Mouse (Mus musculus): ENCODE measurements around the gene Nploc4. TPM values are rescaled to one million over a fixed set of nuclear protein-coding genes. Genes with fewer than 3 reads are reported as not detected.

Nploc4 gene
- 45.3 and 51.9 TPM in 2 replicates for polyA plus RNA-seq (2016; fragmentation: Nextera tagmentation; extraction: Ambion mirVana)

DNA sequence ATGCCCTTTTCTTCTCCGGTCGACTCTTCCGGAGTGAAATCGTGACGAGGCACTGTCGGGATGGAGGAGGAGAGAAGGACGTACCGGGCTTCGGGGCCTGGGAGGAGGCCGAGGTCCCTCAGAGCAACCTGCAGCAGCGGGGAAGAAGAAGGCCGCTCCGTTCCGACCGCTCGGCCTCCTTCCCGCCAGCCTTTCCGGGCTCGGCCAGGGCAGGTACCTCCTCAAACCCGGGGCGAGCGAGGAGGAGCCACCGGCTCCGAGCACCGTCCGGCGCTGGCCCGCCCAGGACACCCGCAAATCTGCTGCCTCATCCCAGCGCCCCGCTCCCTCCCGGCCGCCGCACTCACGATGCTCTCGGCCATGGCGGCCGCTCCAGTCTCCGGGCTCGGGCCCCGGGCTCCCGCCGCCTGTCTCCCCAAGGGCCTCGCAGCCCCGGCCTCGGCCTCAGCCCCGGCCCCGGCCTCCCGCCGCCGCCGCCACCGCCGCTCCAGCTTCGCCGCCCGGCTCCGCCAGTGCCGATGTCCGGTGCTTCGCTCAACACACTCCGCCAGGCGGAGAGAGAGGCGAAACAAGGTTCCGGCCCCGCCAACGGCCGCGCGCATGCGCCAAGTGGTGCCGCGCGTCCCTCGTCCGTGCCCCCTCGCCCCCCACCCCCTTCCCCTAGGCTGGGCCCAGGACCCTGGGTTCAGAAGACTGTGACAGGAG is at the start of gene Nploc4:
Nploc4 (minus strand) TSS at position 557 of the 705 bp plus-strand sequence.
- peaks cover 14% of the 10 kb centered on the region for H3K4me1 ChIP-seq
- DNase-seq (ENCODE audit: low spot score), result peak; percentile 95
- H3K9me3 ChIP-seq, result no peaks in the 10 kb centered on the region
- peak within 1 kb of the TSS; percentile 91 for H3K4me3 ChIP-seq
- H3K27me3 ChIP-seq (replicated peaks; ENCODE audit: low read depth, poor library complexity, severe bottlenecking), result no peaks in the 10 kb centered on the region
- H3K27ac ChIP-seq (replicated peaks), result peak within 1 kb of the TSS; percentile 95
- WGBS, result under 1% methylated on average over 77 of the region's 77 CpGs
- peaks cover 30% of the 10 kb centered on the region for H3K36me3 ChIP-seq (replicated peaks)

DNA sequence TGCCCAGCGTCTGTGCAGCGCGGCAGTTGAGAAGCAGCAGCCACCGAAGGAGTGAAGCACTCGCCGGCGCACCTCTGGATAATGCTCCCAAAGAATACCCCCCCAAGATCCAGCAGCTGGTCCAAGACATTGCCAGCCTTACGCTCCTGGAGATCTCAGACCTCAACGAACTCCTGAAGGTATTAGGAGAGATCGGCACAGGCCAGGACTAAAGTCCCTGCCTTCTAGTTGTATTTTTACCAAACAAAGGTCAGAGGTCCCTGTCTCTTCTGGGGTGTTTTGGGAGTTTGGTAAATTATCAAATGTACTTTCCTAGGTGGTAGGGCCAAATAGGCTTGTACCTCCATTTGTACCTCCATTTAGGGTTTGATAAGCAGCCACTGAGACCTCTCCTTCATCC is 47.7 kb upstream of the Nploc4 start:
- 9% methylated on average over 10 of the region's 10 CpGs for WGBS
- Histone ChIP-seq H3K27me3 (replicated peaks; ENCODE audit: low read depth, poor library complexity, severe bottlenecking) (no peaks in the 10 kb centered on the region), H3K9me3 (no peaks in the 10 kb centered on the region), H3K4me1 (peaks cover 32% of the 10 kb centered on the region), H3K36me3 (replicated peaks) (peaks cover 88% of the 10 kb centered on the region), H3K27ac (replicated peaks) (peak overlapping the region; percentile 96), H3K4me3 (peak overlapping the region; percentile 100)
- no peak for DNase-seq (ENCODE audit: low spot score)

DNA sequence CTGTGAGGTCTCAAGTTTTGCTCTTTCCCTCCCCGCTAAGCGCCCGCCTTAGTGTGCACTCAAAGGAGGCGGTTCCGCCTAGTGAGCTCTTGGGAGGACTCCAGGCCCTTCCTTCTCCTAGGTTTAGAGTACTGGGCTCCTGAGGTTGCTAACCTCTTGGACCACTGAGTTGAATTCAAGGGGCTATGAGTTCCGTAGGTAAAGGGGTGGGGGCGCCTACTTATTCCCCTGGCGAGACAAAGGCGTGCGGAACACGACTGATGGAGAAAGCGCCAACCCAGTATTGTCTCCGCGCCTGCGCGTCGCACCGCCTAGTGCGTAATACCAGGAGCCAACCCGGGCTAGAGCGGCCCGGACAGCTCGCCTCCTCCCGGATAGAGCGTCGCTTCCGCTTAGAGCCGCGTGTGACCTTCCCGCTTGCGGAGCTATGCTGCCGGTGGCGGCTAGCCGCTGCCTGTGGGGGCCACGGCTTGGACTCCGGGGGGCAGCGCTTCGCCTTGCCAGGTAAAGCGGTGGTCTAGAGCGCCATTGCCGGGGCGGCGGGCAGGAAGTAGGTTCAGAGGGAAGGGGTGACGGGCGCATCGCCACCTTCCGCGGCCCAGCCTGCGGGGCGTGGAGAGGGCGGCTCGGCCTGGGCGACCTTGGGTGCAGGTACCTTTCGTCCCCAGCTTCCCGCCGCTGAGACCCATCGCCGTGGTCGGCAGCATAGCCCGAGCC is 46.9 kb upstream of the Nploc4 start, which contains the start of gene Mrpl12:
Mrpl12 (plus strand) TSS at position 349 of the 717 bp plus-strand sequence.
- Histone ChIP-seq H3K4me1 (peaks cover 24% of the 10 kb centered on the region), H3K27me3 (replicated peaks; ENCODE audit: low read depth, poor library complexity, severe bottlenecking) (no peaks in the 10 kb centered on the region), H3K4me3 (peak within 1 kb of the TSS; percentile 100), H3K36me3 (replicated peaks) (peaks cover 88% of the 10 kb centered on the region), H3K27ac (replicated peaks) (peak within 1 kb of the TSS; percentile 96), H3K9me3 (no peaks in the 10 kb centered on the region)
- peak; percentile 94 for DNase-seq (ENCODE audit: low spot score)
- WGBS, result 1% methylated on average over 60 of the region's 60 CpGs

DNA sequence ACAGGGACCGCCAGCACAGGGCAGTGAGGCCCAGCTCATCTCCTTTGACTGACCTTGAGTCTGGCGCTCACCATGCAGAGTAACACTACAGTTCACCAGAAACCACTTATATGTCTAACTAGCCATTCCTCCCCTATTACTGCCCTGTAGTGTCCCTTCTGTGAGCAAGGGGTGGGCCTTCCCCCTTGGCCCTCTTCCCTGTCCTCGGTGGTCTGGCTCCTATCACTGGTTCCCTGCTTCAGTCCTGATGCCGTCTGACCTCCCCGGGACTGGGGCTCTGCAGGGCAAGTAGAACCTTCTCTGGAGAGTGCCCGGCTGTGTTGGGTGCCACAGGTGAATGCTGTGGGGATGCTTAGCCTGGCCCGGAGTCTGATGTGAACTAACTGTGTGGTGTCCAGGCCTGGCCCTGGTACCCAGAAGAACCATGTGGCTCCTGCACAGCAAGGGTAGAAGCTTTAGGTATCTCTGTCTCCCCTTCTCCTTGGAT is 46.0 kb upstream of the Nploc4 start:
- 89% methylated on average over 7 of the region's 7 CpGs for WGBS

DNA sequence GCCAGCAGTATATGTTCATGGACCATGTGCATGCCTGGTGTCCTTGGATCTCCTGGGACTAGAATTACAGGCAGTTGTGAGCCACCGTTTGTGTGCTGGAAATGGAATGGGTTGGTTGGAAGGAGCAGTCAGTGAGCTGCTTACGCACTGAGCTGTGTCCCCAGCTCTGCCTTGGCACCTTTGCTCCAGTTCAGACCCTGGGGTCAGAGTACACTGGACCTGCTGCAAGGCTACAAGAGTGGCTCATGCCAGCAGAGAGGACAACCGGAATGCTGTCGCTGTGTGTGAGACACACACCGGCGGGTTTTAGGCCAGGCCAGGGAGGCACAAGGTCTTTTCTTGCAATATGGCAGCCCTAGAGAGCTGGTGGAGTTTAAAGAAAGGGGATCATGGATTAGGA is 34.5 kb upstream of the Nploc4 start:
- 97% methylated on average over 6 of the region's 6 CpGs for WGBS
- no peak overlapping the region for H3K4me3 ChIP-seq
- no peaks in the 10 kb centered on the region for H3K9me3 ChIP-seq
- peaks cover 11% of the 10 kb centered on the region for H3K4me1 ChIP-seq
- no peaks in the 10 kb centered on the region for H3K27me3 ChIP-seq (replicated peaks; ENCODE audit: low read depth, poor library complexity, severe bottlenecking)
- H3K27ac ChIP-seq (replicated peaks), result no peak overlapping the region
- peaks cover 79% of the 10 kb centered on the region for H3K36me3 ChIP-seq (replicated peaks)
- no peak for DNase-seq (ENCODE audit: low spot score)

More for the DNA sequence above, 46.0 kb upstream of the Nploc4 start:
- peak overlapping the region; percentile 100 for H3K4me3 ChIP-seq
- H3K27ac ChIP-seq (replicated peaks), result peak overlapping the region; percentile 96
- no peak for DNase-seq (ENCODE audit: low spot score)
- no peaks in the 10 kb centered on the region for H3K9me3 ChIP-seq
- H3K27me3 ChIP-seq (replicated peaks; ENCODE audit: low read depth, poor library complexity, severe bottlenecking), result no peaks in the 10 kb centered on the region
- peaks cover 88% of the 10 kb centered on the region for H3K36me3 ChIP-seq (replicated peaks)
- peaks cover 23% of the 10 kb centered on the region for H3K4me1 ChIP-seq

DNA sequence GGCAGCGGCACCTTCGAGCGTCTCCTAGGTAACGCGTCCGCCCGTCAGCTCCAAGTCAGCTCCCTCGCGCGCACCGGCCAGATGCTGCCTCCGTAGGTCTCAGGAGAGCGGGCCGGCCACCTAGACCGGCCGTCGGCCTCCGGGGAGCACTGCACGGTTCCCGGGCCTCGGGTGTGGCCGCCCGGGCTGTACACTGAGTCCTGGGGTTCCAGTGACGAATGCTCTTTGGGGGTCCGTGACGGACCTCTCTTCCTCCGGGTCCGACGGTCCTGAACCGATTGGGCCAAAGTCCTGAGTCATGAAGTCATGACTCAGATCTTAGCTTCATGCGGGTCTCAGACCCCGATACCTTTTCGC is 30.2 kb upstream of the Nploc4 start:
- DNase-seq (ENCODE audit: low spot score), result no peak
- H3K27me3 ChIP-seq (replicated peaks; ENCODE audit: low read depth, poor library complexity, severe bottlenecking), result no peaks in the 10 kb centered on the region
- WGBS, result 1% methylated on average over 33 of the region's 33 CpGs
- peaks cover 70% of the 10 kb centered on the region for H3K36me3 ChIP-seq (replicated peaks)
- peaks cover 27% of the 10 kb centered on the region for H3K4me1 ChIP-seq
- no peaks in the 10 kb centered on the region for H3K9me3 ChIP-seq
- H3K4me3 ChIP-seq, result peak overlapping the region; percentile 98
- peak overlapping the region; percentile 87 for H3K27ac ChIP-seq (replicated peaks)

DNA sequence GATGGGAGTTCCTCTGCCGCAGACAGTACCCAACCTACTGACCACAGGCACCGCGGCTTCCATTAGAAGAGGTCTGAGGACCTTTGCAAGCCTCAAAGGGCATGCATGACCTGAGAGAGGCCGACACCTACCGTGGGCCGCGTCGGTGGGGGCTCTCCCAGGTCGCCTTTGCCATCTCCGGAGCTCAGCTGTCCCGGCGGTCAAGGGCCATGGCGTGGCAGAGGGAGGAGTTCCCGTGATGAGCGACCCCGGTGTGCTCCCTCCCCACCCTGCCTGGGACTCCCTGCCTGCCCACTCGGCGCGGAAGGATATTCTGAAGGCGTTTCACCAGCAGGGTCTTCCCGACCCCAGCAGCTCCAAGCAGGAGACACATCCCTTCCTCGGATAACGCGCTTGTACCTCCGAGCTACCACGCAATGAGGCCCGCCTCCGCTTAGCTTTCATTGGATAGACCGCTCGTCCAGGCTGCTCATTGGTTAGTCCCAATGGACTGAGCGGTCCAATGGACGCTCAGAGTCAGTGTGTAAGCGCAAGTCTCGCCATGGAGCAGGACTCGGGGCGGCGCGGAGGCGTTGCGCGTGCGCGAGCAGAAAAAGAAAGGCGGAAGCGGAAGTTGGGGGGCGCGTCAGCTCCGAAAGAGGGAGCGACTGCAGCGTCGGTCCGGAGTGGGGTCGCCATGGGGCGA is 29.7 kb upstream of the Nploc4 start, which contains the start of gene Arl16:
Arl16 (minus strand) TSS at position 557 of the 685 bp plus-strand sequence.
- Histone ChIP-seq H3K9me3 (no peaks in the 10 kb centered on the region), H3K36me3 (replicated peaks) (peaks cover 70% of the 10 kb centered on the region), H3K27me3 (replicated peaks; ENCODE audit: low read depth, poor library complexity, severe bottlenecking) (no peaks in the 10 kb centered on the region), H3K4me3 (peak within 1 kb of the TSS; percentile 98), H3K27ac (replicated peaks) (peak within 1 kb of the TSS; percentile 87), H3K4me1 (peaks cover 27% of the 10 kb centered on the region)
- WGBS, result under 1% methylated on average over 54 of the region's 54 CpGs
- DNase-seq (ENCODE audit: low spot score), result peak; percentile 98

DNA sequence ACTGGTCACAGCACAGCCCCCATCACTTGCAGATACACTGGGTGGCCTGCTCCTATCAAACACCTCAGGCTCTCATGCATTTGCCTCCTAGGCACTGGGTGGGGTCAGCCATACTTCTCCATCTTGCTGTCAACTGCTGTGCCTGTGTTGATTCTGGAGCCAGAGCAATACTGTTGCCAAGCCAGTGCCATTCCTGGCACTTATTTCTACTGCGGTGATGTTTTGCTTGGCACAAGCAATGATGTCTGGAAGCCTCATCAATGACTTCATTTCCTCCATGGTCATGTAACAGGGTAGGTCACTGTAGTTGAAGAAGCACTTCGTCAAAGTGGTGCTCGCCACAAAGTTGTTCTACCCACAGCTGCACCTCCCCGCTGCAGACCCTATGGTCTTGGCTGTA is 28.0 kb upstream of the Nploc4 start:
- no peak for DNase-seq (ENCODE audit: low spot score)
- Histone ChIP-seq H3K36me3 (replicated peaks) (peaks cover 70% of the 10 kb centered on the region), H3K9me3 (no peaks in the 10 kb centered on the region), H3K27ac (replicated peaks) (no peak overlapping the region), H3K4me1 (peaks cover 27% of the 10 kb centered on the region), H3K4me3 (peak overlapping the region; percentile 98; the same call in 1 of the 2 replicates), H3K27me3 (replicated peaks; ENCODE audit: low read depth, poor library complexity, severe bottlenecking) (no peaks in the 10 kb centered on the region)
- WGBS, result 95% methylated on average over 4 of the region's 4 CpGs

DNA sequence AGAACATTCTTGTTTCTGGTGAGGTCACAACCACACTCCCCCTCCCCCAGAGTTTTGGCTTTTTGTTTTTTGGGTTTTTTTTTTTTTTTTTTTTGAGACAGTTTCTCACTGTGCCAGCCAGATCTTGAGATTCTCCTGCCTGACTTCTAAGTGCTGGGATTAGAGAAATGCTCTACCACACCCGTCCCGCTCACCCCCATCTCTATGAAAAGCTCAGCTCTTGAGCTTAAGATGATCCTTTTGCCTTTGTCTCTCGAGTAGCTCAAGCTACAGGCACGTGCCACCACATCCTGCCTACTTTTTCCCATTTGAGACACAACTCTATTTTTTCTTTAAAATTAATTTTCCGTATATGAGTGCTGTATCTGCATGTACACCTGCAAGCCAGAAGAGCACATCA is 26.9 kb upstream of the Nploc4 start:
- Histone ChIP-seq H3K9me3 (no peaks in the 10 kb centered on the region), H3K4me3 (no peak overlapping the region), H3K4me1 (peaks cover 29% of the 10 kb centered on the region), H3K27me3 (replicated peaks; ENCODE audit: low read depth, poor library complexity, severe bottlenecking) (no peaks in the 10 kb centered on the region), H3K27ac (replicated peaks) (no peak overlapping the region), H3K36me3 (replicated peaks) (peaks cover 69% of the 10 kb centered on the region)
- DNase-seq (ENCODE audit: low spot score), result no peak
- WGBS, result 85% methylated on average over 5 of the region's 5 CpGs

DNA sequence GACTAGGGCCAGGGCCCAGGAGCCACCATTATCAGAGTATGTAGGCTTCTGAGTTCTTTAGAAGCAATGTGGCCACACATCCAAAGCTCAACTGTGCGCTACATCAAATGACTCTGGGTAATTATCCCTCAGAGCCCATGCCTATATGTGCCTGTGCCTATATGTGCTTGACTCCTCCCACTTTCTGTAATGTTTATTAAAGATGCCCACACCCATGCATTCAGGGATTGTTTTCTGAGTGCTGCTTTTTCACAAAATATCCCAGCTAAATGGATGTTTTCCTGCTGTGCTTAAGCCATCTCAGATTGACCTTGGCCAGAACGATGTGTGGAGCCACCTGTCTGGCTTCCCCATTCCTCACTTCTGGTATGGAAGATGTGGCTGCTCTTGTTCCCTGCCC is 26.0 kb upstream of the Nploc4 start:
- Histone ChIP-seq H3K27me3 (replicated peaks; ENCODE audit: low read depth, poor library complexity, severe bottlenecking) (no peaks in the 10 kb centered on the region), H3K4me3 (no peak overlapping the region), H3K9me3 (no peaks in the 10 kb centered on the region), H3K27ac (replicated peaks) (no peak overlapping the region), H3K36me3 (replicated peaks) (peaks cover 72% of the 10 kb centered on the region), H3K4me1 (peaks cover 33% of the 10 kb centered on the region)
- 92% methylated on average over 2 of the region's 2 CpGs for WGBS
- no peak for DNase-seq (ENCODE audit: low spot score)

DNA sequence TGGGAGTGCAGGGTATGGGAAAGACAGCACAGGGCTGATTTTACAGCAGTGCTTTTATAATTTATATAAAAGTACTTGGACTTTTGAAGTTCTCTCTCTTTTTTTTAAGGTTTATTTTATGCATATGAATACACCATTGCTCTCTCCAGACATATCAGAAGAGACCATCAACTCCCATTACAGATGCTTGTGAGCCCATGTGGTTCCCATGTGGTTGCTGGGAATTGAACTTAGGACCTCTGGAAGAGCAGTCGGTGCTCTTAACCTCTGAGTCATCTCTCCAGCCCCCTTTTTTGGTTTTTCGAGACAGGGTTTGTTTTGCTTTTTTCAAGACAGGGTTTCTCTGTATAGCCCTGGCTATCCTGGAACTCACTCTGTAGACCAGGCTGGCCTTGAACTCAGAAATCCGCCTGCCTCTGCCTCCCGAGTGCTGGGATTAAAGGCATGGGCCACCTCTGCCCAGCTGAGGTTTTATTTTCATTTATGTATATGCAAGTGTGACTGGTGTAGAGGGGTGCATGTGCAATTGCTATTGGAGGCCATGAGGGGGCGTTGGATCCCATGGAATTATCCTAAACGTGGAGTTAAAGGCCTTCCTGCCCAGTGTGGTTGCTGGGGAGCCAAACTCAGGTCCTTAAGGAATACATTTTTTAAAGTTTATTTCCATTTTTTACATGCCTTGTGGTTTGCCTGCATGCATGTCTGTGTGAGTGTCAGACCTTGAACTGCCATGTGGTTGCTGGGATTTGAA is 21.5 kb upstream of the Nploc4 start:
- no peaks in the 10 kb centered on the region for H3K9me3 ChIP-seq
- 63% methylated on average over 6 of the region's 6 CpGs for WGBS
- peak overlapping the region; percentile 93 for H3K27ac ChIP-seq (replicated peaks)
- peaks cover 28% of the 10 kb centered on the region for H3K4me1 ChIP-seq
- H3K36me3 ChIP-seq (replicated peaks), result peaks cover 60% of the 10 kb centered on the region
- H3K27me3 ChIP-seq (replicated peaks; ENCODE audit: low read depth, poor library complexity, severe bottlenecking), result no peaks in the 10 kb centered on the region
- H3K4me3 ChIP-seq, result peak overlapping the region; percentile 94
- no peak for DNase-seq (ENCODE audit: low spot score)

All from embryonic facial prominence, embryonic 10.5 days (tissue).